Mouse (Mus musculus) C2C12 (cell line): Measurements from ENCODE around the gene Gm4907. TPM values are rescaled to one million over a fixed set of nuclear protein-coding genes. Genes with fewer than 3 reads are reported as not detected.
"Not testable (repeated sequence)": the region's sequence is repeated elsewhere in the genome, so short reads cannot be mapped to it uniquely, and the experiment has no call there.

Experiments used
- H3K27me3 ChIP-seq: one replicate; pipeline ENCODE4 v1.6.1; 2011; ENCODE audit not compliant: control insufficient read depth, insufficient read depth, insufficient read length
- H3K36me3 ChIP-seq: one replicate; pipeline ENCODE4 v1.6.1; 2011; ENCODE audit not compliant: control insufficient read depth, insufficient read depth
- H3K4me3 ChIP-seq: one replicate; pipeline ENCODE4 v1.5.1; 2011; ENCODE audit warnings: mild to moderate bottlenecking, control low read depth; ENCODE audit not compliant: poor library complexity, insufficient read depth, severe bottlenecking
- H3K79me2 ChIP-seq: one replicate; pipeline ENCODE4 v1.6.1; 2011; ENCODE audit not compliant: control insufficient read depth, insufficient read depth
- H3K79me3 ChIP-seq: one replicate; pipeline ENCODE4 v1.6.1; 2011; ENCODE audit warnings: low read depth, control low read depth
- H3ac ChIP-seq: one replicate; pipeline ENCODE3; 2011; ENCODE audit warnings: low read depth; ENCODE audit not compliant: control insufficient read depth, insufficient read length
- CEBPB ChIP-seq: IDR thresholded peaks from one replicate; pipeline ENCODE4 v1.6.1; 2011; ENCODE audit warnings: low read depth, mild to moderate bottlenecking, control low read depth, moderate library complexity
- CTCF ChIP-seq: IDR thresholded peaks from one replicate; pipeline ENCODE4 v1.5.1; 2011; ENCODE audit not compliant: control insufficient read depth, insufficient read depth, insufficient read length
- FOSL1 ChIP-seq: IDR thresholded peaks from one replicate; pipeline ENCODE4 v1.8.0; 2011; ENCODE audit warnings: mild to moderate bottlenecking, low read length; ENCODE audit not compliant: poor library complexity, insufficient read depth, severe bottlenecking
- MAX ChIP-seq: IDR thresholded peaks from one replicate; pipeline ENCODE4 v1.6.1; 2011; ENCODE audit warnings: mild to moderate bottlenecking, control low read depth
- MYOD1 ChIP-seq: IDR thresholded peaks from one replicate; pipeline ENCODE4 v1.6.1; 2011; ENCODE audit warnings: low read depth; ENCODE audit not compliant: control insufficient read depth, insufficient read length
- MYOG ChIP-seq: IDR thresholded peaks from one replicate; pipeline ENCODE4 v1.6.1; 2011; ENCODE audit not compliant: control insufficient read depth, insufficient read length; ENCODE audit errors: extremely low read depth
- USF1 ChIP-seq: IDR thresholded peaks from one replicate; pipeline ENCODE4 v1.6.1; 2011; ENCODE audit warnings: low read depth, mild to moderate bottlenecking, control low read depth, moderate library complexity
- long read RNA-seq, 2 experiments: library from polyadenylated mRNA; unstranded; transcript quantifications; one replicate each; pipeline ENCODE4 v2.0.0; 2019 to 2020
- polyA plus RNA-seq: library from polyadenylated mRNA; unstranded; fragments of >200 nt; fragmentation: generic; extraction: Trizol; gene quantifications from one replicate; pipeline ENCODE4 v1.2.1, GENCODE M21; 2012; ENCODE audit warnings: missing spikeins

Gm4907 gene
- polyA plus RNA-seq = 0.04 TPM
- long read RNA-seq, experiment 1 = 0 reads
- long read RNA-seq, experiment 2 = 0 reads

DNA sequence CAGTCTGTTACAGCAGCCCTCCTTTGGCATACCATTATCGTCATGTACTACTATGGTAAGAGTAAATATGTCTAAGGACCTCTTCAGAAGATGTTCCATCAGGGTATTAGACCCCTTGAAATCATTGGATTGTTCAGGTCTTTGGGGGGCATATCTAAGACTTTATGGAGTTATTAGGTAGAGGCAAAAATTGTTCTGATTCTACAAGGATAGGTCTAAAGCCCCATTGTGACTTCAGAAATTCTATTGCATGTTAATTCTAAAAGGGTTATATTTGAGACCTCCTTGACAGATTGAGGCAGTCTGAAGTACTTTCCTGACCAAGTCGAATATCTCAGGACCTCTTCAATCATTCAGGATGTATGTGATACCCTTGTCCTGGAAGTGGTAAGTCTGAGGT lies at the start of gene Gm4907:
Gm4907 (plus strand) TSS at position 301 of the 400 bp plus-strand sequence.
- H3K27me3 ChIP-seq, H3K79me2 ChIP-seq, H3K79me3 ChIP-seq, H3ac ChIP-seq, H3K36me3 ChIP-seq, H3K4me3 ChIP-seq: not testable (repeated sequence)

GRCm38 (mm10) chrX:23833784-23834183 lies 48.6 kb upstream of the Gm4907 start:
- not testable (repeated sequence) for H3ac ChIP-seq, H3K27me3 ChIP-seq, H3K79me2 ChIP-seq, H3K36me3 ChIP-seq, H3K79me3 ChIP-seq, H3K4me3 ChIP-seq

GRCm38 (mm10) chrX:23840921-23841320 lies 41.4 kb upstream of the Gm4907 start:
- TF ChIP-seq USF1 (no peak), FOSL1 (no peak), MYOD1 (no peak), MYOG (no peak), CEBPB (no peak), CTCF (no peak), MAX (no peak)
- no peak overlapping the region for H3K4me3 ChIP-seq
- H3K79me3 ChIP-seq = no peaks in the 10 kb centered on the region
- no peaks in the 10 kb centered on the region for H3K79me2 ChIP-seq
- H3ac ChIP-seq = no peak overlapping the region
- no peaks in the 10 kb centered on the region for H3K36me3 ChIP-seq
- no peaks in the 10 kb centered on the region for H3K27me3 ChIP-seq

DNA sequence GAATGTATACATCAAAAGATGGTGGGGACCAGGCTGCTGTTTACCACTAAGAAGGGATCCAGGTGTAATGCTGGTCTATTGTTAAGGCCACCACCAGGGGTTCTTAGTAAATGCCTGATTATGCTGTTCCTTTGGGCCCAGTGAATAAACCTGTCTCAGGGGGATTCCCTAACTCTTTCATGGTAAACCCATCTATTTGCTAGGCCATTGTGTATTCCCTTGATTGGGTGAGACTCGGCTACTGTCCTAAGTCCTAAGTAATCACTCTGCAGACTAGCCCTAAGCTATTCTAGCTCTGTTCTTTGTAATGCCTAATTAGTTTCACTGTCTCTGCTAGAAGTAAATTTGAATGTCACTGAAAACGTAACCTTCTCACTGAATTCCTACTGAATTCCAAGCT lies 71.8 kb downstream of the Gm4907 start:
- H3K27me3 ChIP-seq = no peaks in the 10 kb centered on the region
- no peaks in the 10 kb centered on the region for H3K79me3 ChIP-seq
- no peaks in the 10 kb centered on the region for H3K79me2 ChIP-seq
- H3ac ChIP-seq = no peak overlapping the region
- no peak overlapping the region for H3K4me3 ChIP-seq
- H3K36me3 ChIP-seq = no peaks in the 10 kb centered on the region
- no peak for TF ChIP-seq FOSL1
- no peak for TF ChIP-seq MYOD1
- TF ChIP-seq CEBPB = no peak
- no peak for TF ChIP-seq MAX
- TF ChIP-seq MYOG = no peak
- TF ChIP-seq CTCF = no peak
- TF ChIP-seq USF1 = no peak

Other genes with a start within 250 kb of the Gm4907 start
- 2.0 TPM for gene Wdr44, start 189.5 kb upstream of the Gm4907 start, polyA plus RNA-seq
- gene Gm4985, start 76.4 kb downstream of the Gm4907 start, polyA plus RNA-seq = not detected